Mouse (Mus musculus) NIH3T3 (cell line): ENCODE data around the gene Arid5b.

ENCODE experiments used
- DNase-seq: peaks from one replicate; pipeline ENCODE4 v3.0.0-alpha.2; 2012; ENCODE audit warnings: low read depth

Arid5b gene

GRCm38 (mm10) chr10:68269789-68270188 is 8.8 kb downstream of the Arid5b start:
- no peak for DNase-seq

GRCm38 (mm10) chr10:68268629-68269028 is 9.9 kb downstream of the Arid5b start:
- peak; percentile 44 for DNase-seq

GRCm38 (mm10) chr10:68263969-68264688 is 14.4 kb downstream of the Arid5b start:
- DNase-seq: no peak

- no peak for DNase-seq
Measured at GRCm38 (mm10) chr10:68263296-68263968, 15.1 kb downstream of the Arid5b start.

GRCm38 (mm10) chr10:68259601-68260000 is 18.9 kb downstream of the Arid5b start:
- DNase-seq: no peak

- DNase-seq: no peak
Measured at GRCm38 (mm10) chr10:68257358-68258056, 21.0 kb downstream of the Arid5b start.

GRCm38 (mm10) chr10:68256134-68256533 is 22.4 kb downstream of the Arid5b start:
- DNase-seq: no peak

GRCm38 (mm10) chr10:68253452-68254117 is 25.0 kb downstream of the Arid5b start:
- DNase-seq: no peak

- DNase-seq: no peak
Measured at GRCm38 (mm10) chr10:68252650-68253049, 25.9 kb downstream of the Arid5b start.

GRCm38 (mm10) chr10:68249355-68249782 is 29.2 kb downstream of the Arid5b start:
- peak; percentile 55 for DNase-seq

GRCm38 (mm10) chr10:68248281-68249015 is 30.1 kb downstream of the Arid5b start:
- peak; percentile 68 for DNase-seq

GRCm38 (mm10) chr10:68247490-68248280 is 30.9 kb downstream of the Arid5b start:
- DNase-seq: peak; percentile 43

GRCm38 (mm10) chr10:68246603-68247247 is 31.8 kb downstream of the Arid5b start:
- peak; percentile 72 for DNase-seq

GRCm38 (mm10) chr10:68240804-68241485 is 37.6 kb downstream of the Arid5b start:
- no peak for DNase-seq

GRCm38 (mm10) chr10:68240094-68240803 is 38.3 kb downstream of the Arid5b start:
- DNase-seq: no peak

- DNase-seq: peak; percentile 66
Measured at GRCm38 (mm10) chr10:68239426-68240070, 39.0 kb downstream of the Arid5b start.

GRCm38 (mm10) chr10:68238707-68239425 is 39.7 kb downstream of the Arid5b start:
- no peak for DNase-seq

GRCm38 (mm10) chr10:68238182-68238581 is 40.4 kb downstream of the Arid5b start:
- no peak for DNase-seq
